Mouse (Mus musculus): ENCODE measurements around the gene Msmo1. TPM values are rescaled to one million over a fixed set of nuclear protein-coding genes. Genes with fewer than 3 reads are reported as not detected.

Msmo1 gene
- total and polyA plus RNA-seq, 2 experiments from 2014 or later: 97.8 to 113 TPM

GRCm38 (mm10) chr8:64768645-64769044, 35.1 kb upstream of the Msmo1 start:
- 88% methylated on average over 8 of the region's 9 CpGs for WGBS
- no peak for TF ChIP-seq CTCF (IDR thresholded peaks at IDR 0.05)

GRCm38 (mm10) chr8:64767047-64767446, 33.5 kb upstream of the Msmo1 start:
- H3K4me2 ChIP-seq (ENCODE audit: low read depth, low read length, poor library complexity, severe bottlenecking): no peak overlapping the region
- H3K4me3 ChIP-seq (ENCODE audit: low read depth, low read length): no peak overlapping the region
- WGBS: 96% methylated on average over 9 of the region's 9 CpGs
- H3K4me1 ChIP-seq (ENCODE audit: insufficient read depth, low read length): no peaks in the 10 kb centered on the region
- no peak for TF ChIP-seq CTCF (IDR thresholded peaks at IDR 0.05)
- H3K36me3 ChIP-seq (ENCODE audit: insufficient read depth, low read length): peaks cover 3% of the 10 kb centered on the region; the same call in 1 of the 2 replicates
- H3K27me3 ChIP-seq (ENCODE audit: insufficient read depth, low read length): no peaks in the 10 kb centered on the region
- no peak overlapping the region for H3K9ac ChIP-seq (replicated peaks; ENCODE audit: low read length, poor library complexity, severe bottlenecking)
- H3K27ac ChIP-seq (ENCODE audit: low read depth, low read length): no peak overlapping the region
- DNase-seq (ENCODE audit: low spot score): no peak
- no peaks in the 10 kb centered on the region for H3K9me3 ChIP-seq (ENCODE audit: low read length)
- no peak for ATAC-seq (ENCODE audit: low FRiP score)

More at GRCm38 (mm10) chr8:64768645-64769044, 35.1 kb upstream of the Msmo1 start:
- Histone ChIP-seq H3K4me3 (ENCODE audit: low read depth, low read length) (no peak overlapping the region), H3K27ac (ENCODE audit: low read depth, low read length) (no peak overlapping the region), H3K4me1 (ENCODE audit: insufficient read depth, low read length) (no peaks in the 10 kb centered on the region), H3K4me2 (ENCODE audit: low read depth, low read length, poor library complexity, severe bottlenecking) (no peak overlapping the region), H3K36me3 (ENCODE audit: insufficient read depth, low read length) (peaks cover 3% of the 10 kb centered on the region; the same call in 1 of the 2 replicates), H3K27me3 (ENCODE audit: insufficient read depth, low read length) (no peaks in the 10 kb centered on the region), H3K9me3 (ENCODE audit: low read length) (no peaks in the 10 kb centered on the region), H3K9ac (replicated peaks; ENCODE audit: low read length, poor library complexity, severe bottlenecking) (no peak overlapping the region)
- DNase-seq (ENCODE audit: low spot score) (no peak), ATAC-seq (ENCODE audit: low FRiP score) (no peak)

GRCm38 (mm10) chr8:64764075-64764474, 30.5 kb upstream of the Msmo1 start:
- H3K36me3 ChIP-seq (ENCODE audit: insufficient read depth, low read length): no peaks in the 10 kb centered on the region
- WGBS: 94% methylated on average over 9 of the region's 9 CpGs
- DNase-seq (ENCODE audit: low spot score) (no peak), ATAC-seq (ENCODE audit: low FRiP score) (no peak)
- H3K9me3 ChIP-seq (ENCODE audit: low read length): no peaks in the 10 kb centered on the region
- no peak overlapping the region for H3K9ac ChIP-seq (replicated peaks; ENCODE audit: low read length, poor library complexity, severe bottlenecking)
- H3K27ac ChIP-seq (ENCODE audit: low read depth, low read length): no peak overlapping the region
- no peaks in the 10 kb centered on the region for H3K27me3 ChIP-seq (ENCODE audit: insufficient read depth, low read length)
- H3K4me1 ChIP-seq (ENCODE audit: insufficient read depth, low read length): 0 out of 2 replicates have a peak, but pooled peaks cover 2% of the 10 kb centered on the region
- no peak for TF ChIP-seq CTCF (IDR thresholded peaks at IDR 0.05)
- H3K4me2 ChIP-seq (ENCODE audit: low read depth, low read length, poor library complexity, severe bottlenecking): no peak overlapping the region
- H3K4me3 ChIP-seq (ENCODE audit: low read depth, low read length): no peak overlapping the region

GRCm38 (mm10) chr8:64762751-64763150, 29.2 kb upstream of the Msmo1 start:
- Histone ChIP-seq H3K27me3 (ENCODE audit: insufficient read depth, low read length) (no peaks in the 10 kb centered on the region), H3K27ac (ENCODE audit: low read depth, low read length) (no peak overlapping the region), H3K36me3 (ENCODE audit: insufficient read depth, low read length) (peaks cover 6% of the 10 kb centered on the region), H3K9me3 (ENCODE audit: low read length) (no peaks in the 10 kb centered on the region), H3K4me1 (ENCODE audit: insufficient read depth, low read length) (0 out of 2 replicates have a peak, but pooled peaks cover 2% of the 10 kb centered on the region), H3K4me3 (ENCODE audit: low read depth, low read length) (no peak overlapping the region), H3K4me2 (ENCODE audit: low read depth, low read length, poor library complexity, severe bottlenecking) (no peak overlapping the region), H3K9ac (replicated peaks; ENCODE audit: low read length, poor library complexity, severe bottlenecking) (no peak overlapping the region)
- DNase-seq (ENCODE audit: low spot score) (no peak), ATAC-seq (ENCODE audit: low FRiP score) (no peak)
- TF ChIP-seq CTCF (IDR thresholded peaks at IDR 0.05): no peak
- 93% methylated on average over 1 of the region's 1 CpGs for WGBS

- Histone ChIP-seq H3K4me2 (ENCODE audit: low read depth, low read length, poor library complexity, severe bottlenecking) (no peak overlapping the region), H3K9ac (replicated peaks; ENCODE audit: low read length, poor library complexity, severe bottlenecking) (no peak overlapping the region), H3K36me3 (ENCODE audit: insufficient read depth, low read length) (peaks cover 10% of the 10 kb centered on the region), H3K4me3 (ENCODE audit: low read depth, low read length) (no peak overlapping the region), H3K4me1 (ENCODE audit: insufficient read depth, low read length) (0 out of 2 replicates have a peak, but pooled peaks cover 2% of the 10 kb centered on the region), H3K9me3 (ENCODE audit: low read length) (no peaks in the 10 kb centered on the region), H3K27me3 (ENCODE audit: insufficient read depth, low read length) (no peaks in the 10 kb centered on the region), H3K27ac (ENCODE audit: low read depth, low read length) (no peak overlapping the region)
- ATAC-seq (ENCODE audit: low FRiP score) (0 out of 2 replicates have a peak, but pooled peaks have one; percentile 48), DNase-seq (ENCODE audit: low spot score) (peak; percentile 66)
- TF ChIP-seq CTCF (IDR thresholded peaks at IDR 0.05): peak; percentile 80
- 61% methylated on average over 8 of the region's 8 CpGs for WGBS
Observed at GRCm38 (mm10) chr8:64761430-64761829, 27.8 kb upstream of the Msmo1 start.

- DNase-seq (ENCODE audit: low spot score): no peak
- H3K27ac ChIP-seq (ENCODE audit: low read depth, low read length): no peak overlapping the region
- 96% methylated on average over 15 of the region's 15 CpGs for WGBS
- no peak overlapping the region for H3K4me3 ChIP-seq (ENCODE audit: low read depth, low read length)
- ATAC-seq (ENCODE audit: low FRiP score): no peak
- TF ChIP-seq CTCF (IDR thresholded peaks at IDR 0.05): no peak
- H3K9me3 ChIP-seq (ENCODE audit: low read length): no peaks in the 10 kb centered on the region
- 0 out of 2 replicates have a peak, but pooled peaks cover 2% of the 10 kb centered on the region for H3K4me1 ChIP-seq (ENCODE audit: insufficient read depth, low read length)
- H3K36me3 ChIP-seq (ENCODE audit: insufficient read depth, low read length): peaks cover 19% of the 10 kb centered on the region
- no peak overlapping the region for H3K9ac ChIP-seq (replicated peaks; ENCODE audit: low read length, poor library complexity, severe bottlenecking)
- H3K27me3 ChIP-seq (ENCODE audit: insufficient read depth, low read length): no peaks in the 10 kb centered on the region
- H3K4me2 ChIP-seq (ENCODE audit: low read depth, low read length, poor library complexity, severe bottlenecking): no peak overlapping the region
Observed at GRCm38 (mm10) chr8:64757956-64758355, 24.4 kb upstream of the Msmo1 start.
